Mouse (Mus musculus): ENCODE data around the gene Ttl.

Ttl gene

GRCm38 (mm10) chr2:129065437-129066282 lies at the start of gene Ttl:
Gene Ttl (plus strand): TSS chr2:129065942.
- DNase-seq (ENCODE audit: low read depth), result no peak

- no peak for DNase-seq (ENCODE audit: low read depth)
Observed at GRCm38 (mm10) chr2:129020106-129020505, 45.6 kb upstream of the Ttl start.

DNA sequence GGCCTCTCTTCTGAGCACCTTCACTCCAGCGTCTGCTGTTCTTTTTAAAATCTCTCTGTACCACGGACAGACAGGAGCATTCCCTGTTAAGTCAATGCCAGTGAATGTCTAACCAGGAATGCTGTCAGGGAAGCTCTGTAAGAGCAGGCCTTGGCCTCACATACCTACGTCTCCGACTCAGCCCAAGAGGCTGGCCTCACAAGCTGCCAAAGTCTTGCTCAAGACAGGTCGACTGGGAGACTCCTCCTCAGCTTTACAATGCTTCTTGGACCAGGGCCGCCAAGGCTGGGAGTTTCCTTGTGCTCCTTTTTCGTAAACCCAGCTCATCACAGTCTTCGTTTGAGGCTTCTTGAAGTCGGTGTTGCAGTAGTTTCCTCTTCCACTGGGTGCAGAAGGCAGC lies 40.9 kb upstream of the Ttl start:
- no peak for DNase-seq (ENCODE audit: low read depth)

DNA sequence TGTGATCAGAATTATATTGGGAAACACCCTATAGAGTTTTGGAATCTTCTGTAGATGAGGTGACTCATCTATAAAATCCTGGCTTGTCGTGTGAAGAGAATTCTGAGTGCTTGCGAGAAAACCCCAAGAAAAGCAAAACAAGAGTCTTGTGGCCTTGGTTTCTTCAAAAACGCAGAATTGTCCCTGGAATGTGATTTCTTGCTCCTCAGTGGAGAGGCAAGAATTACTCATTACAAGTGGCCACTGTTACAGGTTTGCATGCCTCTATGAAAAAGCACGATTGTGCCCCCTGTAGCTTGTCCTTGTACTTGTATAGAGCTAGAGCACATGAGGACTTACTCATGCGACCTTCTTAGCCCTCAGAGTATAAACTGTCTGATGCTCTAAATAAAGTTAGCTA lies 30.4 kb upstream of the Ttl start:
- peak; percentile 23 for DNase-seq (ENCODE audit: low read depth)

DNA sequence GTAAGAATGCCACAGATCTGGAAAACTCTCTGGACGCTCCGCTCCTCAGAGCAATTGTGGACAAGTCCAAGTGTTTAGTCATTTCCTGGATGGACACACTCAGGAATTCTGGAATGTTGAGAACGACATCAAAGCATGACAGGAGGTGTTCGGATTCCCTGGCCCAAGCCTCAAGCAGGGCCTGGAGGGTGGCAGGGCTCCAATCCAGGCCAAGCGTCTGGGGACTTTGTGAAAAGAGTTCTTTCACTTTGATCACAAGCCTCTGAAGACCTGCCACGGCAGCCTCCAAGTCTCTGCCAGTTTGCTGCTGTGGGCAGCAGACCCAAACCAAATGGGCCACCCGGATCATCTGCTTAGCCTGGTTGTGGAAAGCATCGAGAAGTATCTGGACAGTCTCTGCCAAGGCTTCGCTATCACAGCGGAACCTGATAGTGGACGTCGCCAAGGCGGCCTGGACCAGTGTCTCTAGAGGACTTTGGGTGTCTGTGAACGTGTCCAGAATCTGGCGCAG lies 27.3 kb upstream of the Ttl start:
- no peak for DNase-seq (ENCODE audit: low read depth)

DNA sequence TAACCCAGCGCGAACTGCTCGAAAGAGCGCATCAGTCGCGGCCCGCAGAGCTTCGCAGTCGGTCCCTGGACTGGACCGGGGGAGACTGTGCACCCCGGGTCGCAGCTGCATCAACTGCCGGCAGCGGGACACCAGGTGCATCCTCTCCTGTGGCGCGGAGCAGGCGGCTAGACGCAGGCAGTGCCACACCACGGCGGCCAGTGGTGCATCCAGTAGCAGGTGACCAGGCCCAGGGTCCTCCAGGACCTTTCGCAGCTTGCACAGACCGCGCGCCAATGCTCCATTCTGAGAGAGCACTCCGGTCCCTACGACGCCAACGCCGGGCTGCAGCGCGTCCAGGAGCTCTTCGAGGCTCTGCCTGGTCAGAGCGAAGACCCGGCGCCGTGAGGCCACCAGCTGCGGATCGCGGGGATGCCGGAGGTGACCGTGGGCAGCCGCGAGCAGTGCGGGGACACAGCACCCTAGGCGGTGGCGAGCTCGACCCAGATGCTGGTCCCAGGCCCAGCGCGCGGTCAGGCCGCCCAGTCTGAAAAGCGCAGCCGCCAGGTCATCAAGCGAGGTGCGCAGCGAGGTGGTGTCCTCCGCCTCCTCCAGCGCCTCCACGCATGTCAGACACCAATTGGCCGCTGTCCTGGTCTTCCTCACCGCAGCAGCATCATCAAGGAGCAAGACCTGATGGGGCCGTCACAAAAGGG lies 26.7 kb upstream of the Ttl start:
- no peak for DNase-seq (ENCODE audit: low read depth)

GRCm38 (mm10) chr2:129040567-129040966 lies 25.2 kb upstream of the Ttl start:
- no peak for DNase-seq (ENCODE audit: low read depth)

- DNase-seq (ENCODE audit: low read depth), result no peak
Observed at GRCm38 (mm10) chr2:129046172-129046845, 19.4 kb upstream of the Ttl start.

GRCm38 (mm10) chr2:129046846-129047196 lies 18.9 kb upstream of the Ttl start:
- DNase-seq (ENCODE audit: low read depth), result no peak

DNA sequence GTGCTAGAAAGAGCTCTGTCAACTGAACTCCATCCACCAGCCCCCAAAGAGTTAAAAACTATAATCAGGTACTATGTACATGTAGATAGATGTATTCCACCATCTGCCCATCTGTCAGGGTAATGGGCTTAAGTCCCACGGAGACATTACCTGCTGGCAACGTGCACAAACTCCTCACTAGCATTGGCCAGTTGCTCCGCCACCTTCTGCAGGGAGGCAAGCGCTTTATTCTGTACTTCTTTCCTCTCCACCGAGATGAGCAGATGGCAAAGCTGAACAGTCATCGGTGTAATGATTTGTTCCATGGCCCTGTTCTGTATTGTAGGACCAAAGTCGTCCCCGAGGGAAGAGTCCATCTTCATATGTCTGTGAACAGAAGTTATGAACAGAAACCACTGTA lies 17.9 kb upstream of the Ttl start, which contains the start of gene Vinac1:
Gene Vinac1 (minus strand): TSS at position 362 of the 400 bp plus-strand sequence.
- DNase-seq (ENCODE audit: low read depth), result no peak

GRCm38 (mm10) chr2:129052451-129052983 lies 13.2 kb upstream of the Ttl start:
- DNase-seq (ENCODE audit: low read depth), result no peak

DNA sequence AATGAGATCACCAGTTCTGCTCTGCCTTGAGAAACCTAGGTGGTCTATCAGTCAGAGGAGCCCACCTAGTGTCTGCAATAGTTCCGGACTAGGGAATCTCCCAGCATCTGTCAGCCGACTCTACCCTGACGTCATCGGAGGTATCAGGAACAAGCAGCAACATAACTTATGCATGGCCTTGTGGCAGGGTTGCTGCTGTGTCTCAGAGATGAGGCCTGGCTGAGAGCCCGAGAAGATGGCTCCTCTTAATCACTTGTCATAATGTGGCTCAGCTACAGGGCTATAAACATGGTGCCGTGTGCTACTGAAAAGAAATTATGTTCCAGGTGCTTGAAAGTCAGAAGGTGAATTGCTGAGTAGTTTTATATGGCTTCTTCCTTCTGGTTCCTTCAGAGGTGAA lies 10.0 kb upstream of the Ttl start:
- no peak for DNase-seq (ENCODE audit: low read depth)

- no peak for DNase-seq (ENCODE audit: low read depth)
Observed at GRCm38 (mm10) chr2:129056597-129056996, 9.1 kb upstream of the Ttl start.

- no peak for DNase-seq (ENCODE audit: low read depth)
Observed at GRCm38 (mm10) chr2:129057256-129057655, 8.5 kb upstream of the Ttl start.

- DNase-seq (ENCODE audit: low read depth), result no peak
Observed at GRCm38 (mm10) chr2:129057920-129058361, 7.8 kb upstream of the Ttl start.

GRCm38 (mm10) chr2:129061456-129062059 lies 4.2 kb upstream of the Ttl start:
- no peak for DNase-seq (ENCODE audit: low read depth)

- peak; percentile 33 for DNase-seq (ENCODE audit: low read depth)
Observed at GRCm38 (mm10) chr2:129066326-129066725, 584 bp downstream of the Ttl start.

- no peak for DNase-seq (ENCODE audit: low read depth)
Observed at GRCm38 (mm10) chr2:129070296-129070695, 4.6 kb downstream of the Ttl start.

DNA sequence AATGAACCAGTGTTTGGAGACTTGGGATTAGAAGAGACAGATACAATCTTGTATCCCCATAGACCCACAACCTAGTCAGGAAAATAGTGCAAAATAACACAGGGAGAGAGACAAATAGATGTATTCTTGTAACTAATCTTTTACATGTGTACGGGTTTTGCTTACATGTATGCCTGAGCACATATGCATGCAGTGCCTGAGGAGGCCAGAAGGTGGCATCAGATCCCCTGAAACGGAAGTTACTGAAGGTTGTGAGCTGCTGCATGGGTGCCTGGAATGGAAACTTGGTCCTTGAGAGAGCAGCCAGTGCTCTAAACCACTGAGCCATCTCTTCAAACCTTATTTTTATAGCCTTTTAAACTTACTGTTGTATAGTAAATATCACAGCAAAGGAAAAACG lies 12.6 kb downstream of the Ttl start:
- peak; percentile 2 for DNase-seq (ENCODE audit: low read depth)

GRCm38 (mm10) chr2:129079194-129079593 lies 13.5 kb downstream of the Ttl start:
- DNase-seq (ENCODE audit: low read depth), result no peak

- DNase-seq (ENCODE audit: low read depth), result no peak
Observed at GRCm38 (mm10) chr2:129081097-129081496, 15.4 kb downstream of the Ttl start.

DNA sequence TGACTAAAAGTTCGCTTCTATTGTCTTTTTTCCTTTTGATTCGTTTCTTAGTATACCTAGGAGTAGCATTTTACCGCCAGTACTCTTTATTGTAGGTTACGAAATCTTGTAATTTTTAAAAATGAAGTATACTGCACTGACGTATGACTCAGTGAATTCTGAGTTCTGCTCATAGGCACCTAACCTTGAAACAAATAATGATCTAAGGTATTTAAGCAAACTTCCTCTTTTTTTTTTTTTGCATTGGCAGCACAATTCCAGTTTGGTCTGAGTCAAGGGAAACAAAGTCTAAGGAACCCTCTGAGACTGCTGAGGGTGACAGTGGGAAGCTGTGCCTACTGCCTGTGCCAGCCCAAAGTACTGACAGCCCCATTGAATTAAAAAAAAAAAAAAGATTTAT lies 17.8 kb downstream of the Ttl start:
- DNase-seq (ENCODE audit: low read depth), result no peak

All from fibroblast of lung, adult 2 months (primary cell).